Mouse (Mus musculus): ENCODE measurements around the gene Bcorl1. TPM values are rescaled to one million over a fixed set of nuclear protein-coding genes. Genes with fewer than 3 reads are reported as not detected.

Gene Bcorl1
- total RNA-seq (2023) = 11.5 TPM

DNA sequence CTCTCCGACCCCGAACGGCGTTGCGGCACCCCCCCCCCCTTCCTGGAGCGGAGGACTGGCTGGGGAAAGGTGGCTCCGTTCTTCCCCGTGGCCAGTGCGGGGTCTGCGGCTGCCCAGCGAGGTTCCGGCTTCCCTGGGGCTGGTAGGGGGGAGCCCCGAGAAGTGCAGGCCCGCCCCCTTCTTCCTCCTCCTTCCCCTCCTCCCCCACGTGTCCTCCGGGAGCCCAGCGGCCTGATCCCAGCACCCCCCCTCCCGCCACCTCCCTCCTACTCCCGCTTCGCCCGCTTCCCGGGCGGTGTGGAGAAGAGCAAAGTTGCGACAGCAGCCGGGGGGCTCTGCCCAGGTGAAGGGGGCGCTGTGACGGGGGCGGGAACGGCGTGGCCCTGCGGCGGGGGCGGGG is at the start of gene Bcorl1:
Gene Bcorl1, plus strand, starts transcription at position 218 of the 400 bp plus-strand sequence.

Other genes starting within 250 kb of the Bcorl1 start
- not detected for gene Xpnpep2, start 232.6 kb upstream of the Bcorl1 start, total RNA-seq (2023)
- 144 TPM for gene Sash3, start 194.9 kb upstream of the Bcorl1 start, total RNA-seq (2023)
- gene Zdhhc9, start 132.5 kb upstream of the Bcorl1 start, total RNA-seq (2023) = 30.6 TPM
- 42.5 TPM for gene Utp14a, start 84.5 kb upstream of the Bcorl1 start, total RNA-seq (2023)
- gene Elf4, start 121.8 kb downstream of the Bcorl1 start, total RNA-seq (2023) = 100 TPM
- 20.3 TPM for gene Aifm1, start 172.2 kb downstream of the Bcorl1 start, total RNA-seq (2023)
- not detected for gene Rab33a, start 177.9 kb downstream of the Bcorl1 start, total RNA-seq (2023)